Mouse (Mus musculus) midbrain, embryonic 15.5 days (tissue): ENCODE results near the gene Mepe. TPM values are rescaled to one million over a fixed set of nuclear protein-coding genes. Genes with fewer than 3 reads are reported as not detected.

Source experiments
- ATAC-seq: fragments of 200-750 bp; cut with Nextera tagmentation; replicated peaks from 2 replicates; pipeline ENCODE4 v1.8.0; 2017; ENCODE audit warnings: moderate TSS enrichment
- H3K27ac ChIP-seq: fragments of 300-500 bp; sonication (generic); 2 replicates; pipeline ENCODE4 v1.5.1; 2015; ENCODE audit warnings: mild to moderate bottlenecking, inconsistent platforms
- H3K27me3 ChIP-seq: fragments of 300-500 bp; sonication (generic); replicated peaks from 2 replicates; pipeline ENCODE4 v1.6.1; 2015; ENCODE audit warnings: inconsistent platforms
- H3K36me3 ChIP-seq: fragments of 300-500 bp; sonication (generic); replicated peaks from 2 replicates; pipeline ENCODE4 v1.6.1; 2015; ENCODE audit warnings: inconsistent platforms
- H3K4me1 ChIP-seq: fragments of 300-500 bp; sonication (generic); 2 replicates; pipeline ENCODE4 v1.6.1; 2015; ENCODE audit warnings: inconsistent platforms
- H3K4me2 ChIP-seq: fragments of 300-500 bp; sonication (generic); 2 replicates; pipeline ENCODE4 v1.6.1; 2015; ENCODE audit warnings: inconsistent platforms, mild to moderate bottlenecking, moderate library complexity
- H3K4me3 ChIP-seq: fragments of 300-500 bp; sonication (generic); 2 replicates; pipeline ENCODE4 v1.5.1; 2015; ENCODE audit warnings: mild to moderate bottlenecking, inconsistent platforms
- H3K9ac ChIP-seq: fragments of 300-500 bp; sonication (generic); 2 replicates; pipeline ENCODE4 v1.6.1; 2015; ENCODE audit warnings: mild to moderate bottlenecking, inconsistent platforms
- H3K9me3 ChIP-seq: fragments of 300-500 bp; sonication (generic); 2 replicates; pipeline ENCODE4 v1.6.1; 2016; ENCODE audit warnings: inconsistent platforms
- WGBS: fragments of 180-500 bp; shearing (Covaris S2); methylation state at CpG from one replicate; pipeline ENCODE4 v1.1.7; 2015; ENCODE audit warnings: mixed read lengths; 5-methylcytosine and 5-hydroxymethylcytosine counted together
- polyA plus RNA-seq: library from polyadenylated mRNA; unstranded; fragments of >200 nt; fragmentation: Nextera tagmentation; extraction: Ambion mirVana; gene quantifications from 2 replicates; pipeline ENCODE4 v1.2.1, GENCODE M21; 2015

Mepe gene
- polyA plus RNA-seq, 1 experiment from 2014 or later = not detected

DNA sequence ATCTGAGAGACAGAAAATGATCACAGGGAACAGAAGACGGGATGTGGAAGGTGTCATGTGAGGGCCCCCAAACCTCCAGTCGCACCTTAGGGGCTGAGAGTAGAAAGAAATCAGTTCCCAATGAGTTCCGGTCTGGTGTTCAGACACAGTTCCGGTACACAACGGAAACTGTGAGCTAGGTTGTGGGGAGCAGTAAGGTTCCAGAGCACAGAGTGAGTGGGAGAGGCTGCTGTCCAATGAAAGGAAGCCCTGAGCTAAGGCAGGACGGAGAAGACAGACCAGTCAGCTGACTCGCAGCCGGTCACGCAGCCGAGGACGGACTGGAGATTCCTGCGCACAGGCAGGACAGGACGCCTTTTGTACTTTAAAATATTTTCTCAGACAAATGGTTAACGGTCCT, 9.4 kb downstream of the Mepe start:
- ATAC-seq = no peak
- no peaks in the 10 kb centered on the region for H3K4me1 ChIP-seq
- no peak overlapping the region for H3K4me3 ChIP-seq
- 87% methylated on average over 14 of the region's 14 CpGs for WGBS
- H3K27ac ChIP-seq = no peak overlapping the region
- no peaks in the 10 kb centered on the region for H3K27me3 ChIP-seq
- H3K36me3 ChIP-seq = no peaks in the 10 kb centered on the region
- no peak overlapping the region for H3K9ac ChIP-seq
- no peak overlapping the region for H3K4me2 ChIP-seq
- H3K9me3 ChIP-seq = no peaks in the 10 kb centered on the region

DNA sequence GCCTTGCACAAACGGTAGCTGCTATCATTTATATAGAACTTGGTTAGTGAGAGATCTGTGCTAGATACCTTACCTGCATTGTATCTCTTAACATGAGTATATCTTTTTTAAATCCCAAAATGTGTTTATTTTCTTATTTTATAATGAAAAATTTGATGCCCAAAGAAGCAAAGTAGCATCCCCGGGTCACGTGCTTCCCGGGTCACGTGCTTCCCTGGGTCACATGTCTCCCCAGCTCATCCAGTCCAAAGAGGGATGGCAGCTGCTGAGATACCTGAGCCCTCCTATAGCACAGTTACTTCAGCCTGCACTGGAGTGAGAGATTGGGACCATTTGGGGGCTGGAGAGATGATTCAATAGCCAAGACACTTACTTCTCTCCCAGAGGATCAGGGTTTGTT, 10.8 kb downstream of the Mepe start:
- no peaks in the 10 kb centered on the region for H3K36me3 ChIP-seq
- H3K27ac ChIP-seq = no peak overlapping the region
- H3K4me2 ChIP-seq = no peak overlapping the region
- 0 out of 2 replicates have a peak, but pooled peaks cover 3% of the 10 kb centered on the region for H3K4me1 ChIP-seq
- H3K9me3 ChIP-seq = no peaks in the 10 kb centered on the region
- no peak overlapping the region for H3K4me3 ChIP-seq
- no peak overlapping the region for H3K9ac ChIP-seq
- ATAC-seq = no peak
- H3K27me3 ChIP-seq = no peaks in the 10 kb centered on the region
- WGBS = 85% methylated on average over 5 of the region's 5 CpGs

DNA sequence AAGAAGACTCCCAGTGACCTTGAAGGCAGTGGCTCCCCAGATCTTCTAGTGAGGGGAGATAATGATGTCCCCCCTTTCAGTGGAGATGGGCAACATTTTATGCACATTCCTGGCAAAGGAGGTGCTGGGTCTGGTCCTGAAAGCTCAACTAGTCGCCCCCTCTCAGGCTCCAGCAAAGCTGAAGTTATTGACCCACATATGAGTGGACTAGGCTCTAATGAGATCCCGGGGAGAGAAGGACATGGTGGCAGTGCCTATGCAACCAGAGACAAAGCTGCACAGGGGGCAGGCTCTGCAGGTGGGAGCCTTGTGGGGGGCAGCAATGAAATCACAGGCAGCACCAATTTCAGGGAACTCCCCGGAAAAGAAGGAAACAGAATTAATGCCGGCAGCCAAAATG, 12.4 kb downstream of the Mepe start:
- ATAC-seq = no peak
- no peak overlapping the region for H3K9ac ChIP-seq
- no peaks in the 10 kb centered on the region for H3K36me3 ChIP-seq
- no peaks in the 10 kb centered on the region for H3K27me3 ChIP-seq
- H3K27ac ChIP-seq = no peak overlapping the region
- no peak overlapping the region for H3K4me2 ChIP-seq
- 0 out of 2 replicates have a peak, but pooled peaks cover 3% of the 10 kb centered on the region for H3K4me1 ChIP-seq
- no peaks in the 10 kb centered on the region for H3K9me3 ChIP-seq
- H3K4me3 ChIP-seq = no peak overlapping the region
- WGBS = 76% methylated on average over 4 of the region's 4 CpGs

DNA sequence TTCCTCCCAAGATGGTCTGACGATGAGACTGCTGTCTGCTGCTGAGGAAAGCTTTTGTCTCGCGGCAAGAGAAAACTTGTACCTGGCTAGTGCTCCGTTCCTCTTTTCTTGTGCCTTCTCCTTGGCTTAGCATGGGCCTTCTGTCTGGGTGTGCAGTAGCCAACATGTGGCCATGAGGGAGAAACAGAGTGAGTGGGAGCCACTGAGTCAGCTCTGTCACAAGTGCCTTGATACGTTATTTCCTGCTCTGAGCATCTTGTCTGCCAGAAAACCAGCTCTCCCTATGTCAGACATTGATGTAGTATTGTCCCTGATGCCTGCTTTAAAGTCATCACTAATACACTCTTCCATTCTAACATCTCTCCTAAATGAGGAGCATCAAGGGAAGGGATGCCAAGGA, 13.9 kb downstream of the Mepe start:
- Histone ChIP-seq H3K36me3 (no peaks in the 10 kb centered on the region), H3K27me3 (no peaks in the 10 kb centered on the region), H3K4me2 (no peak overlapping the region), H3K4me3 (no peak overlapping the region), H3K9me3 (no peaks in the 10 kb centered on the region), H3K9ac (no peak overlapping the region), H3K27ac (no peak overlapping the region), H3K4me1 (0 out of 2 replicates have a peak, but pooled peaks cover 3% of the 10 kb centered on the region)
- 82% methylated on average over 5 of the region's 5 CpGs for WGBS
- no peak for ATAC-seq

DNA sequence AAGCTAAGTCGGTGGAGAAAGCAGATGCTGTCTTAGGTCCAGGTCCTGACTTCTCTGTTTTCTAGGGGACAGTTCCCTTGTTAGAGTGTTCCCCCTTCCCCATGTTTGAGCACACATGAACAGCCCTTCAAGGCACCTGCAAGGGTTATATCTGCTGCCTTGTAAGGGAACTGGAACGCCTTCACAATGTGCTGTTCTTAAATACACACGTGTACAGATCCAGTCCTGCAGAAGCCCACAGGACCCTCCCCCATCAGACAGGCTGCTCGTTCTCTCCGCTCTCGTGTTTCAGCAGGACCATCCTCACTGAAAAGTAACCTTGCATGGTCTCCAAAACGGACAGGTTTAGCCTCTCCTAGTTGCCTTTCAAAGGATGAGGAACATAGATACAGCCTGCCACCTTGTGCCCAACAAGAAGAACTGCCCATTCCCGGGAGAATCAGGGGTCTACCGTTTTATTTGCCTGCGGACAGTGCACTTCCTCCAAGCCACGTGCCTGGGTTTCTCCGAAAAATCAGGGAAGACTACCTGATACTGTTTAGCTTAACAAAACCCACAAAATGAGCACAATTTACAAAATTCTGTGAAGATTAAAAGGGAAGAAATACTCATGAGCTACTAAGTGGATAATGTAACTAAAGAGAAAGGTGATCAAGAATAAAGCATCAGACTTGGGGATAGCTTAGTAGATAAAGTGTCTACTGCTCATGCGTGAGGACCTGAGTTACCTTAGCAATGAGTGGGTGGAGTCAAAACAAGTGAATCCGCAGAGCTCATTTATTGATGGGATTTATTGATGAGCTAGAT, 14.8 kb downstream of the Mepe start:
- Histone ChIP-seq H3K4me3 (no peak overlapping the region), H3K9me3 (no peaks in the 10 kb centered on the region), H3K9ac (no peak overlapping the region), H3K4me1 (0 out of 2 replicates have a peak, but pooled peaks cover 3% of the 10 kb centered on the region), H3K4me2 (peak overlapping the region; percentile 16; the same call in 1 of the 2 replicates), H3K27ac (no peak overlapping the region), H3K36me3 (no peaks in the 10 kb centered on the region), H3K27me3 (no peaks in the 10 kb centered on the region)
- peak; percentile 88 for ATAC-seq
- 25% methylated on average over 14 of the region's 14 CpGs for WGBS

DNA sequence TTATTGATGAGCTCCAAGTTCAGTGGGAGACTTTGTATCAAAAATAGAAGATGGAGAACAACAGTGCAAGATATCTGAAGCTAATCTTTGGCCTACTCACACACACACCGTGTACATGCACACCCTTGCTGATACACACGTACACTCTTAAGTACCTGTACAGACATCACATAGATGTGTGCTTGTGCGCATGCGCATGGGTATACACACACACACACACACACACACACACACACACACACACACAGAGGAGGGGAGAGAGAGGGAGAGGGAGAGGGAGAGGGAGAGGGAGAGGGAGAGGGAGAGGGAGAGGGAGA, 15.3 kb downstream of the Mepe start:
- 85% methylated on average over 4 of the region's 4 CpGs for WGBS

DNA sequence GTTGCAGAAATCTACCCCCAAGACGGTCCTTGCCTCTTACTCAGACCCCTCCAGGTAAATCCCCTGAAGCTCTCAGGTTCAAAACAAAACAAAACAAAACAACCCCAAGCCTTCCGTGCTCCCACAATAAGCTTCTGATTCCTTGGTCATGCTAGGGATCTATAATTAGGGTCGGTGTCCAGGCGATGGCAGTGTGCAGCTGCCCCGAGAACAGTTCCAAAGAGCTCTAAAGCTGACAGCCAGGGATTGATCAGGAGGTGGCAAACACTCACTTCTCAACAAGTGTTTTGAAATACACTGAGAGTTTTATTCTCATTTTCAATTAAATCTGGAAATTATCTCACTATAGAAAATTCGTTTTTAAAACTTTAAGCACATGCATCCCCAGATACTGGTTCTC, 17.8 kb downstream of the Mepe start:
- H3K4me2 ChIP-seq = no peak overlapping the region

More for the DNA sequence above, 15.3 kb downstream of the Mepe start:
- Histone ChIP-seq H3K27ac (no peak overlapping the region), H3K9ac (no peak overlapping the region), H3K4me3 (no peak overlapping the region), H3K36me3 (no peaks in the 10 kb centered on the region), H3K4me2 (no peak overlapping the region), H3K9me3 (no peaks in the 10 kb centered on the region), H3K4me1 (0 out of 2 replicates have a peak, but pooled peaks cover 3% of the 10 kb centered on the region), H3K27me3 (no peaks in the 10 kb centered on the region)
- ATAC-seq = no peak

DNA sequence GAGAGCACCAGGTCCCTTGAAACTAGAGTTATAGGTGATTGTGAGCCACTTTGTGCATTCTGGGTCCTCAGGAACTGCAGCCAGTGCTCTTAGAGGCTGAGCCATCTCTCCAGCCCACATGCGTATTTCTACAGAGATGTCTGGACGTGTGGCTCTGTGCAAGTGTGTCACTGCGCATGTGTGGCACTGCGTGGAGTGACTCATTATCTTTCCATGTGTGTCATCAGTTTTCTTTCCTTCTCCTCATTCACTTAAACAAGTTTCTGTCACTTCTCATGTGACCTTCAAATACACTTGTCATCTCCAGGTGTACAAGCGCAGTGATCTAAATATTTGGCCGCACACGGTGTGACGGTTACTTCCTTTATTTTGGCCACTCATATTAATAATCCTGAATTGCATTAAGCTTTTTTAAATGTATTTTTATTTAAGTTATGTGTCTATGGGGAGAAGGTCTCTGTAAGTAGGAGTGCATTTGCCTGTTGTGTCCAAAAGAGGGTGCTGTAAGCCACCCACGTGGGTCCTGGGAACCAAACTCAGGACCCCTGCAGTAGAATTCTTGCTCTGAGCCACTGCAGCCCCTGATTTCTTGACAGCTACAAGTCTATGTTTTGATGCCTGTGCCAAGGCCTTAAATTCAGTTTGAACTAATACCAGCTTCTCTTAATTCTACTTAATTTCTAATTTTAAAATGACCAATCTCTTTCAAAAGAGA, 19.6 kb downstream of the Mepe start:
- no peaks in the 10 kb centered on the region for H3K27me3 ChIP-seq
- no peaks in the 10 kb centered on the region for H3K9me3 ChIP-seq
- no peak overlapping the region for H3K4me2 ChIP-seq
- H3K9ac ChIP-seq = no peak overlapping the region
- WGBS = 78% methylated on average over 9 of the region's 9 CpGs
- no peaks in the 10 kb centered on the region for H3K36me3 ChIP-seq
- 0 out of 2 replicates have a peak, but pooled peaks cover 1% of the 10 kb centered on the region for H3K4me1 ChIP-seq
- no peak overlapping the region for H3K27ac ChIP-seq
- no peak overlapping the region for H3K4me3 ChIP-seq
- no peak for ATAC-seq

More for the DNA sequence above, 17.8 kb downstream of the Mepe start:
- no peaks in the 10 kb centered on the region for H3K36me3 ChIP-seq
- ATAC-seq = no peak
- H3K4me3 ChIP-seq = no peak overlapping the region
- H3K9me3 ChIP-seq = no peaks in the 10 kb centered on the region
- 0 out of 2 replicates have a peak, but pooled peaks cover 3% of the 10 kb centered on the region for H3K4me1 ChIP-seq
- no peaks in the 10 kb centered on the region for H3K27me3 ChIP-seq
- H3K9ac ChIP-seq = no peak overlapping the region
- WGBS = 37% methylated on average over 6 of the region's 6 CpGs
- H3K27ac ChIP-seq = no peak overlapping the region

DNA sequence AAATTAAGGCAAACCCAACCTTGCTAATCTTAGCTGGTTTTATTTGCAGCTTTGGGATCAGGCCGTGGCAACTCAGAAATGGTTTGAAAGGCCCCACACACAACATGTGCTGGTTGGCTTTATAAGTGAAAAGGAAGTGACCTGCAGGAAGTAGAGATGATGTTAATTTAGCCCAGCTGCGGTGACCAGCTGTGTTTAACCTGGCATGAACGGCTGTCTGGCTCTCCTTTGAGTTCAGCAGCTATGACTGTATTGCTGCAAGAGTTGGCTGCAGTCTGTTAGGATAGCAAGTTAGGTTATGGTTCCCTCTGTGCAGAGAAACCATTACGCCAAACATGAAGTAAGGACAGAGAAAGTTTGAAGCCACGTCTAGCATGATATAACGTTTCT, 20.1 kb downstream of the Mepe start:
- 88% methylated on average over 6 of the region's 6 CpGs for WGBS
- no peaks in the 10 kb centered on the region for H3K9me3 ChIP-seq
- no peak overlapping the region for H3K4me3 ChIP-seq
- H3K36me3 ChIP-seq = no peaks in the 10 kb centered on the region
- no peak for ATAC-seq
- no peak overlapping the region for H3K27ac ChIP-seq
- no peaks in the 10 kb centered on the region for H3K27me3 ChIP-seq
- H3K9ac ChIP-seq = no peak overlapping the region
- no peak overlapping the region for H3K4me2 ChIP-seq
- H3K4me1 ChIP-seq = no peaks in the 10 kb centered on the region

DNA sequence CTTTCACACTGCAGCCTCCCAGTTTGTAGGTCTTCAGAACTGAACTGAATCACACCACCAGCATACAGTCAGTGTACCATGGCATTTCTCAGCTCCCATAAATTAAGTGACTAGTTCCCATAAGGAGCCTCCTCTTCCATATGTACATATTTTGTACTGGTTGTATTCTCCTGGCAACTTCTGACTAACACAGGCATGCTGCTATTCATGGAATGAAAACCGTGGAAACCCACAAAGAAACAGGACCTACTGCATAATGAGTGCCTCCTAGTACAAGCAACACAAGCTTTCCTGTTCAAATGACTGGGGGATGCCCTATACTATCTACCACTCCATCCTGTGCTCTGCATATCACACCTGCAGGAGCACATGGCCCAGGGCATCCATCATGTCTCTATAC, 25.9 kb downstream of the Mepe start:
- no peaks in the 10 kb centered on the region for H3K27me3 ChIP-seq
- no peaks in the 10 kb centered on the region for H3K9me3 ChIP-seq
- H3K36me3 ChIP-seq = no peaks in the 10 kb centered on the region
- H3K4me3 ChIP-seq = no peak overlapping the region
- no peaks in the 10 kb centered on the region for H3K4me1 ChIP-seq
- H3K27ac ChIP-seq = no peak overlapping the region
- no peak for ATAC-seq
- WGBS = 63% methylated on average over 1 of the region's 1 CpGs
- H3K9ac ChIP-seq = no peak overlapping the region
- no peak overlapping the region for H3K4me2 ChIP-seq

DNA sequence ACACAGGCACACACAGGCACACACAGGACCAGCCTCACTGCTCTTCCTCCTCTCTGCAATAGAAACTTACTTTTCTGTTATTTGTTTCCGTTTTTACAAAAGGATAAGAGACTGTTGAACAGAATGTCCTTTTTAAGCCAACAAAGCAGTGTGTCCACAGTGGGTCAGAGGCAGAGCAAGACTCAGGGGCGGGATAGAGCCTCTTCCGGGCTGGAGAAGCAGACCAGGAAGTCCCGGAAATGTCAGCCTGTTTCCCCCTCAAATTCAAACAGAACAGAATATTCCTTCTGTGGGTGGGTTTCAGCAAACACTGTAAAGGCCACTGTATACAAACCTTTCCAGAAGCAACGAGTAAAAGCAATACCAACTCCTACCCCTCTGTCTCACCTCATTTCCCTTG, 26.7 kb downstream of the Mepe start:
- WGBS = 70% methylated on average over 5 of the region's 5 CpGs
- no peak overlapping the region for H3K27ac ChIP-seq
- no peak overlapping the region for H3K9ac ChIP-seq
- no peaks in the 10 kb centered on the region for H3K4me1 ChIP-seq
- H3K27me3 ChIP-seq = no peaks in the 10 kb centered on the region
- no peaks in the 10 kb centered on the region for H3K9me3 ChIP-seq
- no peak overlapping the region for H3K4me3 ChIP-seq
- ATAC-seq = no peak
- no peaks in the 10 kb centered on the region for H3K36me3 ChIP-seq
- no peak overlapping the region for H3K4me2 ChIP-seq

DNA sequence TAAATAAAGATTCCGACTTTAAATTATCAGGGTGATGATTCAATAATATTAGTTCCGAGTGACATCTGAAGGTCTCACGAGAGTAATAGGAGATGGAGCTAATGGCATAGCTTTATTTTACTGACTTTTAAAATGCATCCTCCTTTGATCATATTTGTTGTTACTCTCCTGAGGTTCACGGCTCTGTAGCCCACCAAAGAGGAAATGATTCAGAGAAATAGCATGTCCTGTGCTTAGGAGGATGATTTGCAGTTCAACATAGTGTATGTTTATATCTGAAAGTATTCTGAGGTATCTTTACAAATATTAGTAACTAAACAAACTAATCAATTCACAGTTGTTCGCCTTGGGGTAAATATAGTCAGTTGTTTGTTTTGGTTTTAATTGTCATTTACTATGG, 32.4 kb downstream of the Mepe start:
- Histone ChIP-seq H3K27ac (no peak overlapping the region), H3K4me3 (no peak overlapping the region), H3K4me1 (no peaks in the 10 kb centered on the region), H3K9me3 (no peaks in the 10 kb centered on the region), H3K27me3 (no peaks in the 10 kb centered on the region), H3K36me3 (no peaks in the 10 kb centered on the region), H3K4me2 (no peak overlapping the region), H3K9ac (no peak overlapping the region)
- 85% methylated on average over 5 of the region's 5 CpGs for whole genome bisulfite sequencing
- ATAC-seq = no peak

DNA sequence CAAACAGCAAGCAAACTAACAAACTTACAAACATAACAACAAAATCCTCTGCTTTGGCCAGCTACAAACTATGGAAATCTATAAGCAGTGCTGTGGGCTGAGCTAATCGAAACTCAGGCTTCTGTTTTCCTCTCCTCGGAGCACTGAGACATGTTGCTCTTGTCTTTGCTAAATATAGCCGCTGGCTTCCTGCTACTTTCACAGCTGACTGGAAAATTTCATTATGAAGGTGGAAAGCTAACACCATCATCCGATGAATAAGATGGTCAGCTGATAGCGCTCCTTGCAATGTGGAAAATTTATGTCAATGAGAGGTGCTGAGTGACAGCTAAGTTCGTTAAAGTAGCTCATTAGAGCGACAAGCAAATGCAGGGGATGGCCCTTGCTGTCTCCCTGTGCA, 33.5 kb downstream of the Mepe start:
- Histone ChIP-seq H3K27me3 (no peaks in the 10 kb centered on the region), H3K4me2 (no peak overlapping the region), H3K4me1 (no peaks in the 10 kb centered on the region), H3K27ac (no peak overlapping the region), H3K9ac (no peak overlapping the region), H3K36me3 (no peaks in the 10 kb centered on the region), H3K4me3 (no peak overlapping the region), H3K9me3 (no peaks in the 10 kb centered on the region)
- ATAC-seq = no peak
- WGBS = 71% methylated on average over 7 of the region's 7 CpGs
